Mouse (Mus musculus): ENCODE measurements around the gene Gm11172. TPM values are rescaled to one million over a fixed set of nuclear protein-coding genes. Genes with fewer than 3 reads are reported as not detected.

Gm11172 gene
- total and polyA plus RNA-seq, 3 experiments = not detected

- TF ChIP-seq CTCF (IDR thresholded peaks at IDR 0.05; ENCODE audit: low read depth, low read length) (no peak), POLR2AphosphoS5 (IDR thresholded peaks at IDR 0.05; ENCODE audit: insufficient replicate concordance, low read depth, low read length) (no peak), TAL1 (conservative IDR thresholded peaks at IDR 0.05; ENCODE audit: low read depth, low read length) (no peak), GATA1 (IDR thresholded peaks at IDR 0.05; ENCODE audit: borderline replicate concordance, low read length) (no peak), GATA2 (IDR thresholded peaks at IDR 0.05; ENCODE audit: borderline replicate concordance, low read depth, low read length) (no peak)
- no peak for ATAC-seq (ENCODE audit: extremely low read depth, insufficient number of reproducible peaks, low FRiP score, poor library complexity, severe bottlenecking)
Measured at GRCm38 (mm10) chr16:10805789-10806527, 6.8 kb upstream of the Gm11172 start, which contains the start of gene Prm1. TSS of gene Prm1 (minus strand) at chr16:10805839.

DNA sequence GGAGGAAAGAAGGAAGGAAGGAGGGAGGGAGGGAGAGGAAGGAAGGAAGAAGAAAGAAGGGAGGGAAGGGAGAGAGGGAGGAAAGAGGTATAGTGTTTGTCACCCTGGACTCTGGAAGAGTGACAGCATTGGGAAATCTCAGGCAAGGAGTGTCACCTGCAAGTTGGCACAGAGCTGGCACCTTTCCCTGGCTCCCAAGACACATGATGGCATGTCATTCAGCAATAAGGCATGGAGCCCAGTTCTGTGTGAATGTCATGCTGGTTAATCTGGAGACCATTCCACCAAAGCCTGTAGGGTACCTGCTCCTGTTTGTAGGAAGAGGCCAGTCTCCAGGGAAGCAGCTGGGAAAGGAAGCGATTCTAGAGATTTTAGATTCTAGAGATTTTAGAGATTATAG lies 2.3 kb upstream of the Gm11172 start:
- H3K36me3 ChIP-seq (replicated peaks) = no peaks in the 10 kb centered on the region
- DNase-seq (ENCODE audit: low spot score) = no peak
- no peak overlapping the region for H3K4me3 ChIP-seq (ENCODE audit: low read depth, low read length)
- ATAC-seq (ENCODE audit: extremely low read depth, insufficient number of reproducible peaks, low FRiP score, poor library complexity, severe bottlenecking) = no peak
- TF ChIP-seq GATA2 (IDR thresholded peaks at IDR 0.05; ENCODE audit: borderline replicate concordance, low read depth, low read length) (no peak), CTCF (IDR thresholded peaks at IDR 0.05; ENCODE audit: low read depth, low read length) (no peak), TAL1 (conservative IDR thresholded peaks at IDR 0.05; ENCODE audit: low read depth, low read length) (no peak), POLR2AphosphoS5 (IDR thresholded peaks at IDR 0.05; ENCODE audit: insufficient replicate concordance, low read depth, low read length) (no peak), GATA1 (IDR thresholded peaks at IDR 0.05; ENCODE audit: borderline replicate concordance, low read length) (no peak)
- H3K4me1 ChIP-seq (ENCODE audit: insufficient read depth, low read depth, low read length) = peaks cover 25% of the 10 kb centered on the region
- peaks cover 70% of the 10 kb centered on the region for H3K27me3 ChIP-seq (ENCODE audit: insufficient read depth, low read length)
- no peaks in the 10 kb centered on the region for H3K9me3 ChIP-seq (replicated peaks)

More at GRCm38 (mm10) chr16:10805789-10806527, 6.8 kb upstream of the Gm11172 start, which contains the start of gene Prm1:
- Histone ChIP-seq H3K36me3 (replicated peaks) (no peaks in the 10 kb centered on the region), H3K4me1 (ENCODE audit: insufficient read depth, low read depth, low read length) (no peaks in the 10 kb centered on the region), H3K9me3 (replicated peaks) (no peaks in the 10 kb centered on the region), H3K27me3 (ENCODE audit: insufficient read depth, low read length) (peaks cover 76% of the 10 kb centered on the region), H3K4me3 (ENCODE audit: low read depth, low read length) (no peak within 1 kb of the TSS)
- no peak for DNase-seq (ENCODE audit: low spot score)

- no peak for TF ChIP-seq GATA2 (IDR thresholded peaks at IDR 0.05; ENCODE audit: borderline replicate concordance, low read depth, low read length)
- TF ChIP-seq GATA1 (IDR thresholded peaks at IDR 0.05; ENCODE audit: borderline replicate concordance, low read length) = no peak
- ATAC-seq (ENCODE audit: extremely low read depth, insufficient number of reproducible peaks, low FRiP score, poor library complexity, severe bottlenecking) (no peak), DNase-seq (ENCODE audit: low spot score) (no peak)
- Histone ChIP-seq H3K4me1 (ENCODE audit: insufficient read depth, low read depth, low read length) (peaks cover 31% of the 10 kb centered on the region), H3K4me3 (ENCODE audit: low read depth, low read length) (no peak overlapping the region), H3K36me3 (replicated peaks) (no peaks in the 10 kb centered on the region), H3K27me3 (ENCODE audit: insufficient read depth, low read length) (peaks cover 61% of the 10 kb centered on the region), H3K9me3 (replicated peaks) (no peaks in the 10 kb centered on the region)
Measured at GRCm38 (mm10) chr16:10813726-10814125, 1.0 kb downstream of the Gm11172 start.

GRCm38 (mm10) chr16:10814864-10815263 lies 2.1 kb downstream of the Gm11172 start:
- Histone ChIP-seq H3K36me3 (replicated peaks) (no peaks in the 10 kb centered on the region), H3K9me3 (replicated peaks) (no peaks in the 10 kb centered on the region), H3K4me1 (ENCODE audit: insufficient read depth, low read depth, low read length) (peaks cover 31% of the 10 kb centered on the region), H3K4me3 (ENCODE audit: low read depth, low read length) (peak overlapping the region; percentile 33), H3K27me3 (ENCODE audit: insufficient read depth, low read length) (peaks cover 59% of the 10 kb centered on the region)
- ATAC-seq (ENCODE audit: extremely low read depth, insufficient number of reproducible peaks, low FRiP score, poor library complexity, severe bottlenecking) (peak; percentile 54), DNase-seq (ENCODE audit: low spot score) (peak; percentile 30)
- TF ChIP-seq CTCF (IDR thresholded peaks at IDR 0.05; ENCODE audit: low read depth, low read length) = no peak
- no peak for TF ChIP-seq GATA2 (IDR thresholded peaks at IDR 0.05; ENCODE audit: borderline replicate concordance, low read depth, low read length)
- TF ChIP-seq TAL1 (conservative IDR thresholded peaks at IDR 0.05; ENCODE audit: low read depth, low read length) = no peak
- TF ChIP-seq POLR2AphosphoS5 (IDR thresholded peaks at IDR 0.05; ENCODE audit: insufficient replicate concordance, low read depth, low read length) = no peak
- no peak for TF ChIP-seq GATA1 (IDR thresholded peaks at IDR 0.05; ENCODE audit: borderline replicate concordance, low read length)

DNA sequence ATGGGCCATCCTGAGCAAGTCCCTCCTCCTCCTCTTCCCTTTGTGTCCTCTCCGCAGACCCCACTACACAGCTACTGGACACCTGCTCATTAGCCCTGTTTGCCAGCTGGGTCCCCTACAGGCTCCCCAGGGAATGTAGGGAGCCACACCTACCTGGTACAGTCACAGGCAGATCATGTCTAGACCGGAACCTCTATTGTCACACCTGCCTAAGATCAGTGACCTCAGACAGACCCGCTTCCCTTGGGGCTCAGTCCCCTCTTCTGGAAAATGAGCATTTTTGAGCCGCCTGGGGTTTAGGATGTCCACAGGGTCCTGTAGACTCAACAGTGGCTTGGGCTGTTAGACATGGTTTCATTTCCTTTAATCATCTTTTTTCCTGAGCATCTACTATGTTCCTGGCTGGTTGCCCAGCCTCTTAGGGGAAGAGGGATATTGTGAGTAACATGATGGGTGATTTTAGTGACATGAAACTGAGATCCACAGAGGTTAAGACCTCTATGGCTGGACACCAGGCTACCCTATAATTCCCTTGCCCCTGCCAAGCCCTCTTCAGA lies 5.9 kb downstream of the Gm11172 start:
- DNase-seq (ENCODE audit: low spot score) (no peak), ATAC-seq (ENCODE audit: extremely low read depth, insufficient number of reproducible peaks, low FRiP score, poor library complexity, severe bottlenecking) (no peak)
- H3K36me3 ChIP-seq (replicated peaks) = no peaks in the 10 kb centered on the region
- H3K4me1 ChIP-seq (ENCODE audit: insufficient read depth, low read depth, low read length) = peaks cover 23% of the 10 kb centered on the region
- peaks cover 61% of the 10 kb centered on the region for H3K27me3 ChIP-seq (ENCODE audit: insufficient read depth, low read length)
- no peaks in the 10 kb centered on the region for H3K9me3 ChIP-seq (replicated peaks)
- no peak overlapping the region for H3K4me3 ChIP-seq (ENCODE audit: low read depth, low read length)
- TF ChIP-seq GATA1 (IDR thresholded peaks at IDR 0.05; ENCODE audit: borderline replicate concordance, low read length) = no peak
- no peak for TF ChIP-seq POLR2AphosphoS5 (IDR thresholded peaks at IDR 0.05; ENCODE audit: insufficient replicate concordance, low read depth, low read length)
- TF ChIP-seq GATA2 (IDR thresholded peaks at IDR 0.05; ENCODE audit: borderline replicate concordance, low read depth, low read length) = no peak
- no peak for TF ChIP-seq TAL1 (conservative IDR thresholded peaks at IDR 0.05; ENCODE audit: low read depth, low read length)
- TF ChIP-seq CTCF (IDR thresholded peaks at IDR 0.05; ENCODE audit: low read depth, low read length) = no peak

- Histone ChIP-seq H3K4me1 (ENCODE audit: insufficient read depth, low read depth, low read length) (peaks cover 9% of the 10 kb centered on the region), H3K9me3 (replicated peaks) (no peaks in the 10 kb centered on the region), H3K27me3 (ENCODE audit: insufficient read depth, low read length) (peaks cover 60% of the 10 kb centered on the region), H3K36me3 (replicated peaks) (no peaks in the 10 kb centered on the region), H3K4me3 (ENCODE audit: low read depth, low read length) (no peak overlapping the region)
- TF ChIP-seq CTCF (IDR thresholded peaks at IDR 0.05; ENCODE audit: low read depth, low read length) = no peak
- TF ChIP-seq GATA2 (IDR thresholded peaks at IDR 0.05; ENCODE audit: borderline replicate concordance, low read depth, low read length) = no peak
- TF ChIP-seq POLR2AphosphoS5 (IDR thresholded peaks at IDR 0.05; ENCODE audit: insufficient replicate concordance, low read depth, low read length) = no peak
- ATAC-seq (ENCODE audit: extremely low read depth, insufficient number of reproducible peaks, low FRiP score, poor library complexity, severe bottlenecking) (no peak), DNase-seq (ENCODE audit: low spot score) (no peak)
Measured at GRCm38 (mm10) chr16:10819966-10820365, 7.3 kb downstream of the Gm11172 start.

All from G1E (cell line).